Mouse (Mus musculus) bone marrow, adult 2 months (tissue): Measurements from ENCODE around the gene Nupr1l.

Experiments
- CTCF ChIP-seq: fragments of 200-500 bp; IDR thresholded peaks from 2 replicates; pipeline ENCODE4 v1.5.1; 2011; ENCODE audit warnings: low read length, control low read depth; ENCODE audit not compliant: control insufficient read depth, insufficient read depth
- POLR2A ChIP-seq: fragments of 200-500 bp; IDR thresholded peaks from 2 replicates; pipeline ENCODE4 v1.6.1; 2011; ENCODE audit warnings: low read depth, mild to moderate bottlenecking, control low read depth, low read length, borderline replicate concordance; ENCODE audit not compliant: control insufficient read depth

GRCm38 (mm10) chr5:129875098-129875497 is 33.2 kb upstream of the Nupr1l start:
- no peak for TF ChIP-seq CTCF
- TF ChIP-seq POLR2A = no peak
